Mouse (Mus musculus) limb, embryonic 12.5 days (tissue): Measurements from ENCODE around the gene Bcr. TPM values are rescaled to one million over a fixed set of nuclear protein-coding genes. Genes with fewer than 3 reads are reported as not detected.

Source experiments
- ATAC-seq: fragments of 200-750 bp; cut with Nextera tagmentation; 2 replicates; pipeline ENCODE4 v1.8.0; 2017; ENCODE audit warnings: low read depth, moderate TSS enrichment; ENCODE audit not compliant: insufficient number of reproducible peaks, insufficient read depth, low FRiP score, low TSS enrichment
- H3K27ac ChIP-seq: fragments of 300-500 bp; sonication (generic); 2 replicates; pipeline ENCODE4 v1.5.1; 2016; ENCODE audit warnings: mild to moderate bottlenecking, moderate library complexity
- H3K27me3 ChIP-seq: fragments of 300-500 bp; sonication (generic); 2 replicates; pipeline ENCODE4 v1.6.1; 2016; ENCODE audit warnings: mild to moderate bottlenecking, moderate library complexity
- H3K36me3 ChIP-seq: fragments of 300-500 bp; sonication (generic); 2 replicates; pipeline ENCODE4 v1.6.1; 2016; ENCODE audit warnings: mild to moderate bottlenecking, moderate library complexity
- H3K4me1 ChIP-seq: fragments of 300-500 bp; sonication (generic); replicated peaks from 2 replicates; pipeline ENCODE4 v1.6.1; 2016
- H3K4me2 ChIP-seq: fragments of 300-500 bp; sonication (generic); 2 replicates; pipeline ENCODE4 v1.6.1; 2016; ENCODE audit warnings: mild to moderate bottlenecking, moderate library complexity
- H3K4me3 ChIP-seq: fragments of 300-500 bp; sonication (generic); replicated peaks from 2 replicates; pipeline ENCODE4 v1.5.1; 2016; ENCODE audit warnings: mild to moderate bottlenecking
- H3K9ac ChIP-seq: fragments of 300-500 bp; sonication (generic); replicated peaks from 2 replicates; pipeline ENCODE4 v1.6.1; 2016; ENCODE audit warnings: mild to moderate bottlenecking, moderate library complexity
- H3K9me3 ChIP-seq: fragments of 300-500 bp; sonication (generic); 2 replicates; pipeline ENCODE4 v1.6.1; 2016; ENCODE audit warnings: mild to moderate bottlenecking, moderate library complexity
- WGBS: fragments of 180-500 bp; shearing (Covaris S2); methylation state at CpG from one replicate; pipeline ENCODE4 v1.1.7; 2016; 5-methylcytosine and 5-hydroxymethylcytosine counted together
- polyA plus RNA-seq: library from polyadenylated mRNA; unstranded; fragments of >200 nt; fragmentation: Nextera tagmentation; extraction: Ambion mirVana; gene quantifications from 2 replicates; pipeline ENCODE4 v1.2.1, GENCODE M21; 2016

Gene Bcr
- polyA plus RNA-seq, 1 experiment from 2014 or later, result 9.9 TPM

DNA sequence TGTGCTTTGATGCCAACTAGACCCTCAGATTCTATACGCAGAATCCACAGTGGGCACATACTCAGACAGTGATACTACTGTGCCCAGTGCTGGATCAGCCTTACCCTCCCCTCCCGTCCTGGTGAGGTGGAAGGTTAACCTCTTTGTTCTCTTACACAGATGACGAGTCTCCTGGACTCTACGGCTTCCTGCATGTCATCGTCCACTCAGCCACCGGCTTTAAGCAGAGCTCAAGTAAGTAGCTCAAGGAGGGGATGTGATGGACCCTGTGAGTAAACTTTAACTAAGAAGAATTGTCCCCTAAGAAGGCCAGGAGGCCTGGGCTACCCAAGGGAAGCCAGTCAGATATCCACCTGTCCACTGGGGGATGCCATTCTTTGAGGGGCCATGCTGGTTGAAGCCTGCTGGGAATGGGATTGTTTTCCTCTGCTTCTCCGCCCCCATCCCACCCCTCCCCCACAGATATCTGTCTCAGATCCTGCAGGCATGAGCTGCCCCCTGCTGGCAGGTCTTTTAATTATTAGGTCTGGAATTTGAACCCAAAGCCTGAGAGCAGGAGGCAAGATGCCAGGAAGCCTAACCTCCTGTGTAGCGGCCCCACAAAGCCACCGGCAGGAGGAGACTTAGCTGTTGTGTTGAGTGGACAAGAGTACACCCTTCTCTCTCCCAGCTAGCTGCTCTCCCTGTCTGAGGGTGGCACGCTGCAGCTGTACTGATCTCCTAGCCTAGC, 99.9 kb downstream of the Bcr start:
- Histone ChIP-seq H3K27ac (no peak overlapping the region), H3K4me3 (no peak overlapping the region), H3K4me1 (no peaks in the 10 kb centered on the region), H3K4me2 (no peak overlapping the region), H3K9me3 (no peaks in the 10 kb centered on the region), H3K27me3 (no peaks in the 10 kb centered on the region), H3K36me3 (peaks cover 97% of the 10 kb centered on the region), H3K9ac (no peak overlapping the region)
- ATAC-seq, result no peak
- WGBS, result 89% methylated on average over 10 of the region's 10 CpGs

DNA sequence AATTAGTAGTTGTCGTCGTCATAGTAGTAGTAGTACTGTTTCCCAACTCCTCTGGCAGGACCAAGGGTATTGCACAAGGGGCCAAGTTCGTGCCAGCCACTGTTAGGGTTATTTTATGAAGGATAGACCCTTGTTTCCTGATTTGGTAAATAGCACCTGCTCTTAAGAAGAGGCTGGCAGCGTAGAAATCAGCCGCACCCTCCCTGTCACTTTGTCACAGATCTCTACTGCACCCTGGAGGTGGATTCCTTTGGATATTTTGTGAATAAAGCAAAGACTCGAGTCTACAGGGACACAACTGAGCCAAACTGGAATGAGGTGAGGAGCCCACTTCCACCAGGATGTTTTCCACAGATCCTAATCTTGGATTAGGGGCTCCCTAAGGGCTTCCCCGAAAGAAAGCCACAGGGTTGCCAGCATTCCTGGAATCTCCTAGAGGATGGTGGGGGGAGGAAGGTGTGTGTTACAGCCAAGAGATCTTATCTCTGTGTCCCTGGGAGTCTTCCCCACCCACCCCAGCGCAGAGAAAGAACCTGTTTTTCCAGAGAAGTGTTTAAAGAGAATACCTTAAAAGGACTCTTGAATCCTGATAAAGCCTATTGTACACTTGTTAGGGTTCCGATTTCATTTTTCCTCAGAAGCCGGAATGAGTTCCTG, 105.6 kb downstream of the Bcr start:
- Histone ChIP-seq H3K36me3 (peaks cover 95% of the 10 kb centered on the region), H3K9ac (no peak overlapping the region), H3K27me3 (no peaks in the 10 kb centered on the region), H3K4me2 (no peak overlapping the region), H3K4me1 (no peaks in the 10 kb centered on the region), H3K27ac (no peak overlapping the region), H3K9me3 (no peaks in the 10 kb centered on the region), H3K4me3 (no peak overlapping the region)
- 82% methylated on average over 10 of the region's 10 CpGs for WGBS
- no peak for ATAC-seq

DNA sequence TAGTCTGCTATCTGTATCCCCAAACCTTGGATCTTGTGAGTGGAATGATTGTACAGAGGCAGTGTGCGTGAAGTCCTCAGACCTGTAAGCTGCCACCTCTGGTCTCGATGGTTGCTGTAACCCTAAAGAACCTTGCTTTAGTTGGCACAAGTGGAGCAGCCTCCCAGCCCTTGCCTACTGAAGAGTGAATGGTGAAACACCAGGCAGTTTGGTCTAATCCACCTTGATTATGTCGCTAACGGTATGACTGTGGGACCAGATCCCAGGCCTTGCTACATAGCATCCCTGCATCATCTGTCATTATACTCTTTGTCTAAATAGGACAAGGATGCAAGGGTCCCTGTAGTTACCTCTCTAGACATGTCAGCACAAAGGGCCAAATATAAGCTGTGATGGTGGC, 106.2 kb downstream of the Bcr start:
- WGBS, result 91% methylated on average over 4 of the region's 4 CpGs

DNA sequence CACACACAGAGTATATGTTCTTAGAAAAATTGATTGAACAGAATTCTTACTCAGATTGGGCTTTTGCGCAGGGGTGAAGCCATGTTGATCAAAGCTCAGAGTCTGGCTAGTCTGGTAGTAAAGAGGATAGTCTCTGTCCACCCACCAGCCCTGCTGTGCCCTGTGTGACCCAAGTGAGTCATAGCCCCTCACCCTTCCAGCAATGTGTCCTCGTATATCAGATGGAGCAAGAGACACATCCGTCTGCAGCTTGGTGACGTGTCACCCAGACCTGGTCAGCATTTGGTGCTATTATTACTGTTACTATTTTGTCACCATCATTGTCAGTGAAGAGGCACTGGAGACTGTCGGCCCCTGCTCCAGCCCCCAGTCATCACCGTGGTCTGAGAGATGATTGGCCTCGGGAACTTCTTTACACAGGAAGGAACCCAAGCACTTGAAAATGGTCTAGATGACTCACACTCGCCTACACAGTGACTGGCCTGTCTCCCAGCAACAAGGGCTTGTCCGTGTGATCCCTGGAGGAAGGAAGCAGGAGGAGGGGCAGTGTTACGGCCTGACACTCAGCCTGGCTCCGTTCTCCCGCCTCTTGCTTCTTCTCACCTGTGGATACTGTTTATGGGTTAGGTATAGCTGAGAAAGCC, 109.9 kb downstream of the Bcr start:
- no peaks in the 10 kb centered on the region for H3K4me1 ChIP-seq
- H3K9me3 ChIP-seq, result no peaks in the 10 kb centered on the region
- WGBS, result 78% methylated on average over 12 of the region's 12 CpGs
- ATAC-seq, result 0 out of 2 replicates have a peak, but pooled peaks have one; percentile 19
- no peak overlapping the region for H3K4me3 ChIP-seq
- peaks cover 89% of the 10 kb centered on the region for H3K36me3 ChIP-seq
- H3K9ac ChIP-seq, result no peak overlapping the region
- H3K27ac ChIP-seq, result no peak overlapping the region
- no peaks in the 10 kb centered on the region; the same call in 1 of the 2 replicates for H3K27me3 ChIP-seq
- no peak overlapping the region for H3K4me2 ChIP-seq

More for the DNA sequence above, 106.2 kb downstream of the Bcr start:
- Histone ChIP-seq H3K27me3 (no peaks in the 10 kb centered on the region), H3K27ac (no peak overlapping the region), H3K4me3 (no peak overlapping the region), H3K4me2 (no peak overlapping the region), H3K9me3 (no peaks in the 10 kb centered on the region), H3K4me1 (no peaks in the 10 kb centered on the region), H3K9ac (no peak overlapping the region), H3K36me3 (peaks cover 97% of the 10 kb centered on the region)
- no peak for ATAC-seq

DNA sequence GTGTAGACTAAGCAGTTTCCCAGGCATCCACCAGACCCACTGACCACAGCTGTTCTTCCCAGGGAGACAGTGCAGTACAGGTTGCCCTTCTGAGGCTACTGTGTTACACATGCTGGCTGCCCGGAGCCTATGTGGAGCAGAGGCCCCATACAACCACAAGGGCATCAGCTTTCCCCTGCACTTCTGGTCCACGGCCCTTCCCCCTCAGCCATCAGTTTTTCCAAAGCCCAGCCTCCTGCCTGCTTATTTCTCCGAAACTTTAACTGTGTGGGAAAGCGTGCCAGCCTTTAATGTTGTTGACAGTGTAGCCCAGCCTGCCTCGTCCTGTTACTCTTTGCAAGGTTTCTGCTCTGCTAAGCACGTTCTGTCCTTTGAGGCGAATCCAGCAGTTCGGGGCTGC, 112.7 kb downstream of the Bcr start:
- Histone ChIP-seq H3K36me3 (peaks cover 91% of the 10 kb centered on the region), H3K27me3 (no peaks in the 10 kb centered on the region; the same call in 1 of the 2 replicates), H3K9me3 (no peaks in the 10 kb centered on the region), H3K4me1 (no peaks in the 10 kb centered on the region), H3K9ac (no peak overlapping the region), H3K4me3 (no peak overlapping the region), H3K4me2 (no peak overlapping the region), H3K27ac (no peak overlapping the region)
- 77% methylated on average over 8 of the region's 8 CpGs for WGBS
- ATAC-seq, result no peak

DNA sequence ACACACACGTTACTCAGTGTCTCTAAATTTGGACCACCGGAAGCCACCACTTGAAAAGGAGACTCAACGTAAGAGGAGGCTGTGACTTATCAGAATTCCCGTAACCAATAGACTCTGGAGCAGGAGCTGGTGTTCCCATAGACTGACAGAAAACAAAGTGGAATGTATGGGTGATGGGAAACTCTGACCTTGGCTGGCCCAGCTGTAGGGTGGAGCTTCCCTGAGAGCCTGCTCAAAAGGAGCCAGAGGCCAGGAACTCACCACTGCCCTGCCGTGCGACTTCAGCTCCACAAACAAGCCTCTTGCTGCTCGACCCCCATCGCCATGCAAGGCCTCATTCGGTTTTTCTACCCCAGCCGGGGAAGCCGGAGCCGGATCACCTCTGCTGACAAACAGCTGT, 113.3 kb downstream of the Bcr start:
- Histone ChIP-seq H3K9me3 (no peaks in the 10 kb centered on the region), H3K4me3 (no peak overlapping the region), H3K27ac (no peak overlapping the region), H3K9ac (no peak overlapping the region), H3K27me3 (no peaks in the 10 kb centered on the region; the same call in 1 of the 2 replicates), H3K4me1 (no peaks in the 10 kb centered on the region), H3K4me2 (no peak overlapping the region), H3K36me3 (peaks cover 91% of the 10 kb centered on the region)
- ATAC-seq, result no peak
- 81% methylated on average over 12 of the region's 12 CpGs for whole genome bisulfite sequencing

DNA sequence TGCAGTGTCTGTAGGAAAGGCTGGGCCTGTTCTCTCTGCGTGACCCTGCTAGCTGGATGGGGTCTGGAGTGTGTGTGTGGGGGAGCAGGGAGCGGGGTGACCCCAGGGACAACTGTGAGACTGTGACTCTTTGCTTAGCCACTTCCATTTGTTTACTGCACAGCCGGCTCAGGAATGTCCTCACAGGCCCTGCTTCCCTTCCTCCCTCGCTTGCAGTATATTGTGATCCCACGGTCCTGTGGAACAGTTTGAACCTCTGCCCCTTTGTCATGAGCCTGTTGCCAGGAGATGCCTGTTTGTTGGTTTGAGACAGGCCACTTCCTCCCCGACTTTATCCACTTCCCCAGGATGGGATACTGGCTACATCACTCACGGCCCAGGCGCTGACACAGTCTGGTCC, 116.1 kb downstream of the Bcr start:
- no peaks in the 10 kb centered on the region for H3K9me3 ChIP-seq
- no peaks in the 10 kb centered on the region; the same call in 1 of the 2 replicates for H3K27me3 ChIP-seq
- H3K4me3 ChIP-seq, result no peak overlapping the region
- no peak for ATAC-seq
- H3K9ac ChIP-seq, result no peak overlapping the region
- 80% methylated on average over 8 of the region's 8 CpGs for WGBS
- H3K4me2 ChIP-seq, result no peak overlapping the region
- H3K36me3 ChIP-seq, result peaks cover 91% of the 10 kb centered on the region
- H3K27ac ChIP-seq, result no peak overlapping the region
- H3K4me1 ChIP-seq, result no peaks in the 10 kb centered on the region

DNA sequence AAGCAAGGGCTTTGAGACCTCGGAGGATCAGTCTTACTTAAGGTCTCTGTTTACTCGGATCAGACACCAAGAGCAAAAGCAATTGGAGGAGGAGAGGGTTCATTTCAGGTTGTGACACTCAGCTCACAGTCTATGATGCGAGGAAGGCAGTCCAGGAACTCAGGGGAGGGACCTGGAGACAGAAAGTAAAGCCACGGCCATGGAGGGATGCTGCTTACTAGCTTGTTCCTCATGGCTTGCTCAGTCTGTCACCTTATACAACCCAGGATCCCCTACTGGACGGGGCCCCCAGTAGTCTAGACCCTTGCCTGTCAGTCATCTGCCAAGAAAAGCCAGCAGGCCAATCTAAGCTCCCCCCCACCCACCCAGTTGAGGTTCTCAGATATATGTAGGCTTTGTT, 118.5 kb downstream of the Bcr start:
- H3K36me3 ChIP-seq, result peaks cover 92% of the 10 kb centered on the region
- H3K9ac ChIP-seq, result no peak overlapping the region
- H3K9me3 ChIP-seq, result no peaks in the 10 kb centered on the region
- no peaks in the 10 kb centered on the region for H3K4me1 ChIP-seq
- no peak overlapping the region for H3K27ac ChIP-seq
- WGBS, result 88% methylated on average over 5 of the region's 5 CpGs
- H3K4me2 ChIP-seq, result no peak overlapping the region
- H3K4me3 ChIP-seq, result no peak overlapping the region
- no peaks in the 10 kb centered on the region for H3K27me3 ChIP-seq
- no peak for ATAC-seq

DNA sequence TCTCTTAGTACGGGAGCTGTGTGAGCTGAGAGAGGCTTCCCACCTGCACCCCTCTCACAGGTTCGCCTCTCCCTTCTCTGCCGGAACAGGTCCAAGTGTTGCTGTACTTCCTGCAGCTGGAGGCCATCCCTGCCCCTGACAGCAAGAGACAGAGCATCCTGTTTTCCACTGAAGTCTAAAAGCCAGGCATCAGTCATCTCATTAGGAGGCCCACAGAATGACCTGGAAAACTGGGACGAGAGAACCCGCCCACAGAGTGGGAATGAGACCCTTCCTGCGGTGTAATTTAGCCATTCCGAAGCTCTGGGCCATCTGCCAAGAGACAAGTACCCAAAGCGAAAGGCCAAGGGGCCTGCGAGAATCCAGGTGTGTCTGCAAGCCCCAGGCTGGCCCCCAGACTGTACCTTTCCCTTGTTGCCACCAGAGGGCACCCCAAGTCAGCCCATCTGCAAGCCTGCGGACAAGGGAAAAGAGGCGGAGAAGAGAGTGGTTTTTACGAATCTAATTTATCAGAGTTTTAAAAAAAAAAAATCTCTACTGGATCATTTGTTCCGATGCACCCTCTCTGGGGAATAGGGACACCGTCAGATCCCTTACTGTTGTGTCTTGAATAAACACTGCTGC, 121.9 kb downstream of the Bcr start:
- no peak overlapping the region for H3K4me3 ChIP-seq
- no peaks in the 10 kb centered on the region for H3K27me3 ChIP-seq
- H3K36me3 ChIP-seq, result peaks cover 77% of the 10 kb centered on the region
- peak; percentile 46; the same call in 1 of the 2 replicates for ATAC-seq
- no peaks in the 10 kb centered on the region for H3K9me3 ChIP-seq
- peak overlapping the region; percentile 53; the same call in 1 of the 2 replicates for H3K27ac ChIP-seq
- no peaks in the 10 kb centered on the region for H3K4me1 ChIP-seq
- H3K9ac ChIP-seq, result no peak overlapping the region
- WGBS, result 39% methylated on average over 14 of the region's 14 CpGs
- no peak overlapping the region for H3K4me2 ChIP-seq

DNA sequence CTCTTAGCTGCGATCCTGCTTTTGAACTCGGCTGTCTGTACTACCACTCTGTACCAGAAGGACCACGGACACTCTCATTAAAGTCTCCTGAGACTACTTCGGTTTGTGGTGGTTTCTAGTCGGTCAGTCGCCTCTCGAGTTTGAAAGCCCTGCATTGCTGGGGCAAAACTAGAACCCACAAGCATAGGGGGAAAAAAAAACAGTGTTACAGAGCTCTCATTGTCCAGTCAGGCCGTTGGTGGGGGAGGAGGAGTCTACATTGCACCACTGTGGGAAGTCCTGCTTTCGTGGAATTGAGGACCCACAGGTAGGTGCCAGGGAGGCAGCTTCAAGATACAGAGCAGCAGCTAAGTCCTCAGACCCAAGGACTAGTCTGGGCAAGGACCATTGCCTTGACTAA, 124.4 kb downstream of the Bcr start:
- Histone ChIP-seq H3K27ac (no peak overlapping the region), H3K9me3 (no peaks in the 10 kb centered on the region), H3K4me2 (no peak overlapping the region), H3K36me3 (peaks cover 51% of the 10 kb centered on the region), H3K4me1 (no peaks in the 10 kb centered on the region), H3K4me3 (no peak overlapping the region), H3K9ac (no peak overlapping the region), H3K27me3 (no peaks in the 10 kb centered on the region)
- WGBS, result 90% methylated on average over 9 of the region's 9 CpGs
- ATAC-seq, result no peak

DNA sequence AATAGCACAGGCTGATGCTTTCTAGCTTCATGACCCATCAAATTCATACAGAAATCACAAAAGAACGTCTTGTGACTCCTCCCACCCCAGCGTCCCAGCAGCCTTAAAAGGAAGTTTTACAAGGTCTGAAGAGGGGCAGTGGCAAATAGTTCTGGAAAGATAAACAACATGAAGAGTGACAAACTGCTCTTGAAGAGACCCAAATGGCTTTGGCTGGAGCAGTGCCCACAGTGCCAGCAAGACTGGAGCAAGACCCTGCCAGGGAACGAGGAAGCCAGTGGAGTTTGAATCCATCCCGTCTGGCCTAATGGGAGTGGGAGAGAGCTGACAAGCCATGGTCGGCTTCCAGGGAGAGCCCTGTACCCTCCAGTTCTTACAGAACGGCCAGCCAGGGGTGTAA, 126.2 kb downstream of the Bcr start:
- H3K4me3 ChIP-seq, result no peak overlapping the region
- peaks cover 34% of the 10 kb centered on the region for H3K36me3 ChIP-seq
- WGBS, result 53% methylated on average over 6 of the region's 6 CpGs
- no peak overlapping the region for H3K9ac ChIP-seq
- no peak for ATAC-seq
- H3K9me3 ChIP-seq, result no peaks in the 10 kb centered on the region
- no peaks in the 10 kb centered on the region for H3K27me3 ChIP-seq
- H3K27ac ChIP-seq, result no peak overlapping the region
- no peak overlapping the region for H3K4me2 ChIP-seq
- H3K4me1 ChIP-seq, result no peaks in the 10 kb centered on the region
